Mouse (Mus musculus) bone marrow, adult 2 months (tissue): Measurements from ENCODE around the gene Iqsec1.

Experiments
- CTCF ChIP-seq: fragments of 200-500 bp; IDR thresholded peaks from 2 replicates; pipeline ENCODE4 v1.5.1; 2011; ENCODE audit warnings: low read length, control low read depth; ENCODE audit not compliant: control insufficient read depth, insufficient read depth
- POLR2A ChIP-seq: fragments of 200-500 bp; IDR thresholded peaks from 2 replicates; pipeline ENCODE4 v1.6.1; 2011; ENCODE audit warnings: low read depth, mild to moderate bottlenecking, control low read depth, low read length, borderline replicate concordance; ENCODE audit not compliant: control insufficient read depth

DNA sequence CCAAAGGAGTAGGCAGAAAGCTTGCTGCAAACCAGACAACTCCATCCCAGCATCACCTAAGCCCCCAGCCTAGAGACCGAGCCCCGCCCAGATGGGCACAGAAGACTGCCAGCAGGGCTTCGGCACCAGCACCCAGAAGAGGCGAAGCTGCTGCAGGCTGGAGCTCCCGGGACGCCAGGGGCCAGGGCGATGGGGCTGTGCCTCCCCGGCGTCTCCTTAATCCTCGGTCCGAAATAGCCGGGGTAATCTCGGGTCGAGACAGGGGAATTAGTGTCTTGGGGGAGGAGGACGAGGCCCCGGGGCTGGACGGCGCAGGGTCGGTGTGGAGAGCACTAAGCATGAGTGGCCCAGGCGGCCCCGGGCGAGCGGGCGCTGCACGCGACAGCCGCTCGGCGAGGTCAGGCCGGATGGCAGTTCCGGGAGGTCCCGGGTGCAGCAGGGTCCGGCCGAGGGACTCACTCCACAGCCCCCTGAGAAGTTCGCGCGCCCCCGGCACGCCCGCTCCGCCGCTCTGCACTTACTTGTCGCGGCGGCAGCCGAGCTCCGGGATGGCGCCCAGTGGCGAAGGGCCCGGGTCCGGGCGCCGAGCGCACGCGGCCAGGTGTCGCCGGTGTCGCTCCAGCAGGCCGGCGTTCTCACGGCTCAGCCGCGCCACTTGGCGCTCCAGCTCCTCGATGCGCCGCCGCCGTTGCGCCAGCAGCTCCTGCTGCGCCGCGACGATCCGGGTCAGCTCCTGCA is 755 bp downstream of the Iqsec1 start:
- no peak for TF ChIP-seq CTCF
- no peak for TF ChIP-seq POLR2A
